Mouse (Mus musculus): ENCODE data around the gene Pip4k2b. TPM values are rescaled to one million over a fixed set of nuclear protein-coding genes. Genes with fewer than 3 reads are reported as not detected.

Gene Pip4k2b
- total and polyA plus RNA-seq, 3 experiments: 23.3 to 44.0 (median 30.8) TPM

DNA sequence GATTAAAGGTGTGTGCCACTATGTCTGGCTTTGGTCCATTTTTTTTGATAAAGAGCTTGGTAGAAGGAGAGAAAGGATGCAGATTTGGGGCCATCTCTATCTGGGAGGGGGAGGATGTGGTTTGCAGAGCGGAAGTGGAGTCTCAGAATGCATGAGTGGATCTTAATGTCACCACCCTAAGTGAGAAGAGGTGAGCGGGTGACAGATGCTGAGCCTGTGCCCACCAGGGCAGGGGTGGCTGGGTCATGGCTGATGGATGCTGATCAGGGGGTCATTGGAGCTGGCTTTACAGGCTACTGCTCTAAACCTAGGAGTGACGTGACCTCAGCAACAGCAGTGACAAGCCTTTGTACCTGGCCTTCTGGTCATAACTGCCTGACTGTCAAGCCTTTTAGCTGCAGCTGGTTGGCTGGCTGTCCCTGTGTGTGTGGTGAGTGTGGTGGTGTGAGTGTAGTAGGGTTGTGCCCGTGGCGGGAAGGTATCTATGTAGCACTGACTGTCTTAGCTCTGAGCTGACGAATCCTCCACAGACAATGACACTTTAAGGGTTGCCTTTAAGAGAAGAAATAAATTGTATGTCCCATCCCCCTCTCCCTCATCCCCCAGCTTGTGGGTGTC lies 60.3 kb downstream of the Pip4k2b start:
- Histone ChIP-seq H3K9me3 (replicated peaks; ENCODE audit: low read length) (no peaks in the 10 kb centered on the region), H3K79me2 (replicated peaks; ENCODE audit: control insufficient read depth, extremely low read depth, insufficient read depth, poor library complexity, severe bottlenecking) (peaks cover 6% of the 10 kb centered on the region; the same call in 1 of the 2 replicates), H3K36me3 (replicated peaks in 1 of 2; ENCODE audit: control insufficient read depth in 1 of 2, insufficient read depth in 1 of 2, low read length in 1 of 2) (peaks cover 38 to 62% of the 10 kb centered on the region in 2 experiments), H3K4me1 (ENCODE audit: control insufficient read depth in 1 of 2, insufficient read depth in 2 of 2) (peaks cover 28 to 53% of the 10 kb centered on the region in 2 experiments), H3K27ac (ENCODE audit: insufficient read depth, low read depth) (peak overlapping the region; percentile 79), H3K4me2 (ENCODE audit: insufficient read depth, low read depth, poor library complexity, severe bottlenecking) (peak overlapping the region; percentile 5; the same call in 1 of the 2 replicates), H3K27me3 (replicated peaks) (no peaks in the 10 kb centered on the region), H3K4me3 (replicated peaks in 1 of 3; ENCODE audit: low read depth in 2 of 3, low read length in 2 of 3, poor library complexity in 1 of 3) (peak overlapping the region in 1 of 3 experiments; percentile 12), H3K9ac (ENCODE audit: insufficient read depth, low read depth) (no peak overlapping the region)
- in situ Hi-C loops (cut with MboI; ENCODE audit: low pct_ligation_motif_present, low pct_unique_long_range_greater_than_20kb, low sequenced_read_pairs): no loop called here
- TF ChIP-seq IRF4 (IDR thresholded peaks at IDR 0.05; ENCODE audit: low read depth, low read length) (0 out of 2 replicates have a peak, but pooled peaks have one; percentile 28), ZNF384 (IDR thresholded peaks at IDR 0.05; ENCODE audit: low read depth, low read length) (peak; percentile 55; the same call in 1 of the 2 replicates), POLR2A (IDR thresholded peaks at IDR 0.05; ENCODE audit: low read depth, low read length) (peak; percentile 27), ETS1 (conservative IDR thresholded peaks at IDR 0.05; ENCODE audit: low read depth, low read length) (0 out of 2 replicates have a peak, but pooled peaks have one; percentile 6), MAFK (IDR thresholded peaks at IDR 0.05; ENCODE audit: insufficient replicate concordance, low read length) (no peak), CHD1 (IDR thresholded peaks at IDR 0.05; ENCODE audit: low read depth, low read length) (0 out of 2 replicates have a peak, but pooled peaks have one; percentile 20), ELF1 (IDR thresholded peaks at IDR 0.05; ENCODE audit: low read depth, low read length) (0 out of 2 replicates have a peak, but pooled peaks have one; percentile 15), POLR2AphosphoS2 (IDR thresholded peaks at IDR 0.05; ENCODE audit: low read depth, low read length) (no peak)
- dilution Hi-C loops (cut with MboI; ENCODE audit: extremely low pct_ligation_motif_present, extremely low pct_unique_long_range_greater_than_20kb, low sequenced_read_pairs): no loop called here
- peak; percentile 84 for DNase-seq (ENCODE audit: extremely low read depth)

DNA sequence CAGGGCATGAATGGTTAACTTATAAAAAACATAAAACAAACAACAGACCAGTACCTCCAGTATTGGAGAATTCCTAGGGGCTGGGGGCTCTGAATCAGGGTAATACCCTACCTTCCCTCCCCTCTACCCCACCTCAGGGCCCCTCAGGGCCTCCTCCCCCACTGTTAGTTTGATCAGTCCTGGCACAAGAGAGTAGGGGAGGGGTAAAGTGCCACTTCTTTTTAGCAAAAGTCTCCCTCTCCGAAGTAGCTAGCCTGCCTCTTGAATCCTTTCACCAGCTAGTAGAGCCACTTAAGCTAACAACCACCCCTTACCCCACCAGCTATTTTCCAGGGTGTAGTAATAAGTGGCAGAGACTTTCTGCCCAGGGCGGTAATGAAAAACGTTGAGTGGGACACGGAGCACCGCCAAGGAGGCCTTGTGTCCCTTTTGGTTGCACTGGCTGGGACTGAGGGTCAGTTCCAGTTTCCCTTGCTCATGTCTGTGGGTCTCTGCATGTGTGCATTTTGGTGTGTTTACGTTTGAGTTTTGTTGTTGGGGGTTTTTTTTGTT lies 61.9 kb downstream of the Pip4k2b start:
- TF ChIP-seq RCOR1 (conservative IDR thresholded peaks at IDR 0.05; ENCODE audit: low read depth, low read length) (no peak), JUND (conservative IDR thresholded peaks at IDR 0.05; ENCODE audit: low read depth, low read length) (no peak), NELFE (IDR thresholded peaks at IDR 0.05; ENCODE audit: low read depth, low read length) (no peak), MXI1 (IDR thresholded peaks at IDR 0.05; ENCODE audit: low read depth, low read length) (no peak), MAZ (IDR thresholded peaks at IDR 0.05; ENCODE audit: low read depth, low read length) (no peak), JUN (IDR thresholded peaks at IDR 0.05; ENCODE audit: insufficient read depth, low read depth, low read length) (no peak), RAD21 (IDR thresholded peaks at IDR 0.05; ENCODE audit: low read depth, low read length) (no peak), E2F4 (IDR thresholded peaks at IDR 0.05; ENCODE audit: insufficient replicate concordance, low read depth, low read length) (no peak), CTCF (conservative IDR thresholded peaks at IDR 0.05 in 1 of 2, IDR thresholded peaks at IDR 0.05 in 1 of 2; ENCODE audit: low read depth in 2 of 2, low read length in 2 of 2) (no peak), NRF1 (IDR thresholded peaks at IDR 0.05; ENCODE audit: low read depth, low read length) (no peak), TBP (conservative IDR thresholded peaks at IDR 0.05; ENCODE audit: low read depth, low read length) (no peak), UBTF (IDR thresholded peaks at IDR 0.05; ENCODE audit: low read depth, low read length) (no peak), MEF2A (IDR thresholded peaks at IDR 0.05; ENCODE audit: borderline replicate concordance, low read depth, low read length) (no peak), ZKSCAN1 (IDR thresholded peaks at IDR 0.05; ENCODE audit: borderline replicate concordance, low read depth, low read length) (no peak), ZMIZ1 (IDR thresholded peaks at IDR 0.05; ENCODE audit: low read depth, low read length) (no peak), ELF1 (IDR thresholded peaks at IDR 0.05; ENCODE audit: low read depth, low read length) (no peak), HCFC1 (IDR thresholded peaks at IDR 0.05; ENCODE audit: low read depth, low read length) (no peak), USF2 (conservative IDR thresholded peaks at IDR 0.05; ENCODE audit: low read depth, low read length) (no peak), BHLHE40 (IDR thresholded peaks at IDR 0.05; ENCODE audit: low read depth, low read length) (no peak), MYC (IDR thresholded peaks at IDR 0.05; ENCODE audit: low read depth, low read length) (no peak)
- Histone ChIP-seq H3K4me2 (ENCODE audit: insufficient read depth, low read depth, poor library complexity, severe bottlenecking) (no peak overlapping the region), H3K27ac (ENCODE audit: insufficient read depth, low read depth) (no peak overlapping the region), H3K27me3 (replicated peaks) (no peaks in the 10 kb centered on the region), H3K4me3 (replicated peaks in 1 of 3; ENCODE audit: low read depth in 2 of 3, low read length in 2 of 3, poor library complexity in 1 of 3) (no peak overlapping the region), H3K9me3 (replicated peaks; ENCODE audit: low read length) (no peaks in the 10 kb centered on the region), H3K36me3 (replicated peaks in 1 of 2; ENCODE audit: control insufficient read depth in 1 of 2, insufficient read depth in 1 of 2, low read length in 1 of 2) (peaks cover 45 to 64% of the 10 kb centered on the region in 2 experiments), H3K4me1 (ENCODE audit: control insufficient read depth in 1 of 2, insufficient read depth in 2 of 2) (peaks cover 25 to 38% of the 10 kb centered on the region in 2 experiments), H3K9ac (ENCODE audit: insufficient read depth, low read depth) (no peak overlapping the region), H3K79me2 (replicated peaks; ENCODE audit: control insufficient read depth, extremely low read depth, insufficient read depth, poor library complexity, severe bottlenecking) (peaks cover 6% of the 10 kb centered on the region; the same call in 1 of the 2 replicates)
- DNase-seq (ENCODE audit: extremely low read depth): no peak
- in situ Hi-C loops (cut with MboI; ENCODE audit: low pct_ligation_motif_present, low pct_unique_long_range_greater_than_20kb, low sequenced_read_pairs): no loop called here
- dilution Hi-C loops (cut with MboI; ENCODE audit: extremely low pct_ligation_motif_present, extremely low pct_unique_long_range_greater_than_20kb, low sequenced_read_pairs): no loop called here
